Mouse (Mus musculus): ENCODE results near the gene Capza1. TPM values are rescaled to one million over a fixed set of nuclear protein-coding genes. Genes with fewer than 3 reads are reported as not detected.
A peak's percentile ranks its signal among the peaks of the same experiment; 100 is the strongest.

Capza1 gene
- polyA plus RNA-seq, 1 experiment from 2014 or later = 269 TPM

DNA sequence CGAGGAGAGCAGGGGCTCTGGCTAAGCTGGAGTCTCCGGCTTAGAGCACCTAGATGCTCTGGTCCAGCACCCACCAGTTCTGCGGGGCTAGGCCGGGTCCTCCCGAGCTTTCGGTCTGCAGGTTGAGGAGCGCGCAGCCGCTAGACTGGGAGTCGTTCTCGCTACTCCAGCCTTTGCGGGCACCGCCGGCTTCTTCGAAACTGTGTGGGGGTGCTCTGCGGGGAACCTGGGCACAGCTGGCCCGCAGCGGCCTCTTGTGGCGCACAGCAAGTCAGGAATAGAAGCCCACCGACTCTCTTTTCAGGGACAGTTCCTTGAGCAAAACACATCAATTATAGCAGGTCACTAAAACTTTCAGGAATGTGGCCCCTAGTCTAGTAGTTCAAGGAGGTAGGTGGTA lies 87.0 kb downstream of the Capza1 start:
- 0% methylated on average over 20 of the region's 20 CpGs for WGBS
- Histone ChIP-seq H3K27ac (ENCODE audit: low read depth, low read length) (no peak overlapping the region), H3K9me3 (ENCODE audit: control insufficient read depth, low read length) (no peaks in the 10 kb centered on the region), H3K9ac (ENCODE audit: low read length) (no peak overlapping the region; the same call in 1 of the 2 replicates), H3K4me3 (ENCODE audit: low read depth, low read length) (peak overlapping the region; percentile 24), H3K4me1 (ENCODE audit: control insufficient read depth, insufficient read depth, low read length) (peaks cover 9% of the 10 kb centered on the region; the same call in 1 of the 2 replicates), H3K36me3 (ENCODE audit: control insufficient read depth, insufficient read depth, low read length) (no peaks in the 10 kb centered on the region), H3K27me3 (ENCODE audit: control insufficient read depth, insufficient read depth, low read length) (peaks cover 63% of the 10 kb centered on the region), H3K4me2 (ENCODE audit: low read depth) (peak overlapping the region; percentile 46)
- DNase-seq (ENCODE audit: low spot score) (peak; percentile 72), ATAC-seq (ENCODE audit: insufficient read depth, low FRiP score, low TSS enrichment) (no peak)

DNA sequence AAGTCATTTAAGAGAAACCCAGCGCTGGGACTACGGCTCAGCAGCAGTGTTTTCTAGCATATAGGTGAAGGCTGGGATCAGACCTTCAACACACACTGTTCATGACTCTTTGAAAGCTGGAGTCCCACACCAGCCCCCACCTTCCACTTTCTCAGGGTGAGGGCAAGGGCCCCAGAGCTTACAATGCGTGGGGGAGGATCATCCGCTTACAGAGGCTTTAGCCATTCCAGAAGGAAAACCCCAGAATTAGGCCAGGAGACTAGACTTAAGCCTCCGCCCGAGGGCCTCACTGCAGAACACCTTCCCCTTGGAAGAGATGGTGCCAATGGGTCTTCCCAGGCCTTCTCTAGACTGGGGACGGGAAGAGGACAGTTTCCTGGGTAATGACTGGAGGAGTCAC lies 91.0 kb downstream of the Capza1 start:
- no peaks in the 10 kb centered on the region for H3K9me3 ChIP-seq (ENCODE audit: control insufficient read depth, low read length)
- DNase-seq (ENCODE audit: low spot score) (no peak), ATAC-seq (ENCODE audit: insufficient read depth, low FRiP score, low TSS enrichment) (no peak)
- no peaks in the 10 kb centered on the region for H3K36me3 ChIP-seq (ENCODE audit: control insufficient read depth, insufficient read depth, low read length)
- H3K9ac ChIP-seq (ENCODE audit: low read length) = no peak overlapping the region
- H3K4me1 ChIP-seq (ENCODE audit: control insufficient read depth, insufficient read depth, low read length) = no peaks in the 10 kb centered on the region
- H3K27ac ChIP-seq (ENCODE audit: low read depth, low read length) = no peak overlapping the region
- no peak overlapping the region for H3K4me3 ChIP-seq (ENCODE audit: low read depth, low read length)
- peaks cover 26% of the 10 kb centered on the region for H3K27me3 ChIP-seq (ENCODE audit: control insufficient read depth, insufficient read depth, low read length)
- H3K4me2 ChIP-seq (ENCODE audit: low read depth) = no peak overlapping the region
- WGBS = 82% methylated on average over 7 of the region's 7 CpGs

Other genes with a start within 250 kb of the Capza1 start
- gene Slc16a1, start 225.8 kb downstream of the Capza1 start, polyA plus RNA-seq (2014; fragmentation: Nextera tagmentation; extraction: Ambion mirVana) = 35.3 and 38.7 TPM in 2 replicates
- gene Ppm1j, start 83.4 kb downstream of the Capza1 start, polyA plus RNA-seq (2014; fragmentation: Nextera tagmentation; extraction: Ambion mirVana) = 1.0 and 1.9 TPM in 2 replicates
- not detected in 2 replicates for gene Fam19a3, start 82.7 kb downstream of the Capza1 start, polyA plus RNA-seq (2014; fragmentation: Nextera tagmentation; extraction: Ambion mirVana)
- 104 and 105 TPM in 2 replicates for gene Rhoc, start 76.1 kb downstream of the Capza1 start, polyA plus RNA-seq (2014; fragmentation: Nextera tagmentation; extraction: Ambion mirVana)
- gene Mov10, start 45.9 kb downstream of the Capza1 start, polyA plus RNA-seq (2014; fragmentation: Nextera tagmentation; extraction: Ambion mirVana) = 17.4 and 22.0 TPM in 2 replicates
- 34.5 and 36.6 TPM in 2 replicates for gene St7l, start 500 bp downstream of the Capza1 start, polyA plus RNA-seq (2014; fragmentation: Nextera tagmentation; extraction: Ambion mirVana)
- 0.90 and 1.5 TPM in 2 replicates for gene Wnt2b, start 97.4 kb upstream of the Capza1 start, polyA plus RNA-seq (2014; fragmentation: Nextera tagmentation; extraction: Ambion mirVana)
- gene Cttnbp2nl, start 188.6 kb upstream of the Capza1 start, polyA plus RNA-seq (2014; fragmentation: Nextera tagmentation; extraction: Ambion mirVana) = 51.0 and 55.7 TPM in 2 replicates
- gene 4930564D02Rik, start 202.3 kb upstream of the Capza1 start, polyA plus RNA-seq (2014; fragmentation: Nextera tagmentation; extraction: Ambion mirVana) = not detected in 2 replicates

Data from neural tube, embryonic 11.5 days (tissue).